Mouse (Mus musculus): ENCODE results near the gene Commd3. TPM values are rescaled to one million over a fixed set of nuclear protein-coding genes. Genes with fewer than 3 reads are reported as not detected.

Commd3 gene
- polyA plus RNA-seq, 1 experiment from 2014 or later = 194 TPM

- H3K4me2 ChIP-seq = peak within 1 kb of the TSS; percentile 84
- peaks cover 20% of the 10 kb centered on the region for H3K27me3 ChIP-seq (ENCODE audit: insufficient read depth, low read length)
- WGBS = under 1% methylated on average over 59 of the region's 77 CpGs
- H3K4me1 ChIP-seq (ENCODE audit: insufficient read depth) = no peaks in the 10 kb centered on the region
- peak within 1 kb of the TSS; percentile 93 for H3K27ac ChIP-seq (ENCODE audit: low read depth)
- no peaks in the 10 kb centered on the region for H3K9me3 ChIP-seq (ENCODE audit: low read depth, low read length)
- peaks cover 5% of the 10 kb centered on the region; the same call in 1 of the 2 replicates for H3K36me3 ChIP-seq (ENCODE audit: insufficient read depth)
- H3K9ac ChIP-seq = peak within 1 kb of the TSS; percentile 92
- DNase-seq = peak; percentile 80
- H3K4me3 ChIP-seq (ENCODE audit: low read depth, low read length) = peak within 1 kb of the TSS; percentile 81
- ATAC-seq (ENCODE audit: insufficient read depth) = peak; percentile 68
- no peak for TF ChIP-seq CTCF (IDR thresholded peaks at IDR 0.05; ENCODE audit: low read depth)
These were observed 4.8 kb downstream of the Commd3 start, which contains the start of gene Bmi1 for GRCm38 (mm10) chr2:18676936-18677491. Gene Bmi1, plus strand, starts transcription at chr2:18677018.

GRCm38 (mm10) chr2:18677631-18678471 lies 5.7 kb downstream of the Commd3 start:
- Histone ChIP-seq H3K36me3 (ENCODE audit: insufficient read depth) (peaks cover 12% of the 10 kb centered on the region; the same call in 1 of the 2 replicates), H3K4me2 (peak overlapping the region; percentile 84), H3K4me3 (ENCODE audit: low read depth, low read length) (peak overlapping the region; percentile 81), H3K9ac (peak overlapping the region; percentile 92), H3K9me3 (ENCODE audit: low read depth, low read length) (no peaks in the 10 kb centered on the region), H3K27ac (ENCODE audit: low read depth) (no peak overlapping the region), H3K4me1 (ENCODE audit: insufficient read depth) (no peaks in the 10 kb centered on the region), H3K27me3 (ENCODE audit: insufficient read depth, low read length) (peaks cover 20% of the 10 kb centered on the region)
- DNase-seq (peak; percentile 68), ATAC-seq (ENCODE audit: insufficient read depth) (peak; percentile 1; the same call in 1 of the 2 replicates)
- TF ChIP-seq CTCF (IDR thresholded peaks at IDR 0.05; ENCODE audit: low read depth) = no peak
- under 1% methylated on average over 49 of the region's 55 CpGs for WGBS

GRCm38 (mm10) chr2:18679701-18680100 lies 7.5 kb downstream of the Commd3 start:
- DNase-seq (no peak), ATAC-seq (ENCODE audit: insufficient read depth) (no peak)
- H3K4me3 ChIP-seq (ENCODE audit: low read depth, low read length) = no peak overlapping the region
- no peak overlapping the region for H3K4me2 ChIP-seq
- no peak for TF ChIP-seq CTCF (IDR thresholded peaks at IDR 0.05; ENCODE audit: low read depth)
- H3K9ac ChIP-seq = no peak overlapping the region
- WGBS = 51% methylated on average over 2 of the region's 2 CpGs
- no peaks in the 10 kb centered on the region for H3K9me3 ChIP-seq (ENCODE audit: low read depth, low read length)
- peaks cover 20% of the 10 kb centered on the region for H3K27me3 ChIP-seq (ENCODE audit: insufficient read depth, low read length)
- no peaks in the 10 kb centered on the region for H3K4me1 ChIP-seq (ENCODE audit: insufficient read depth)
- H3K36me3 ChIP-seq (ENCODE audit: insufficient read depth) = peaks cover 23% of the 10 kb centered on the region
- no peak overlapping the region for H3K27ac ChIP-seq (ENCODE audit: low read depth)

- H3K9ac ChIP-seq = no peak overlapping the region
- no peaks in the 10 kb centered on the region for H3K9me3 ChIP-seq (ENCODE audit: low read depth, low read length)
- H3K4me1 ChIP-seq (ENCODE audit: insufficient read depth) = no peaks in the 10 kb centered on the region
- H3K4me3 ChIP-seq (ENCODE audit: low read depth, low read length) = peak overlapping the region; percentile 37
- WGBS = under 1% methylated on average over 4 of the region's 4 CpGs
- peak; percentile 23 for DNase-seq
- H3K27ac ChIP-seq (ENCODE audit: low read depth) = no peak overlapping the region
- peaks cover 19% of the 10 kb centered on the region for H3K36me3 ChIP-seq (ENCODE audit: insufficient read depth)
- ATAC-seq (ENCODE audit: insufficient read depth) = no peak
- peak overlapping the region; percentile 72 for H3K4me2 ChIP-seq
- H3K27me3 ChIP-seq (ENCODE audit: insufficient read depth, low read length) = peaks cover 20% of the 10 kb centered on the region
- TF ChIP-seq CTCF (IDR thresholded peaks at IDR 0.05; ENCODE audit: low read depth) = no peak
These were observed 8.3 kb downstream of the Commd3 start for GRCm38 (mm10) chr2:18680501-18680900.

- Histone ChIP-seq H3K4me1 (ENCODE audit: insufficient read depth) (no peaks in the 10 kb centered on the region), H3K4me3 (ENCODE audit: low read depth, low read length) (peak overlapping the region; percentile 37), H3K27ac (ENCODE audit: low read depth) (no peak overlapping the region), H3K9me3 (ENCODE audit: low read depth, low read length) (no peaks in the 10 kb centered on the region), H3K4me2 (peak overlapping the region; percentile 72), H3K27me3 (ENCODE audit: insufficient read depth, low read length) (peaks cover 20% of the 10 kb centered on the region), H3K9ac (no peak overlapping the region), H3K36me3 (ENCODE audit: insufficient read depth) (peaks cover 19% of the 10 kb centered on the region)
- no peak for TF ChIP-seq CTCF (IDR thresholded peaks at IDR 0.05; ENCODE audit: low read depth)
- ATAC-seq (ENCODE audit: insufficient read depth) (peak; percentile 25; the same call in 1 of the 2 replicates), DNase-seq (peak; percentile 87)
- 1% methylated on average over 23 of the region's 29 CpGs for WGBS
These were observed 8.8 kb downstream of the Commd3 start for GRCm38 (mm10) chr2:18680961-18681360.

GRCm38 (mm10) chr2:18684062-18684461 lies 11.9 kb downstream of the Commd3 start:
- WGBS = 74% methylated on average over 5 of the region's 5 CpGs
- Histone ChIP-seq H3K27me3 (ENCODE audit: insufficient read depth, low read length) (peaks cover 43% of the 10 kb centered on the region), H3K9me3 (ENCODE audit: low read depth, low read length) (no peaks in the 10 kb centered on the region; the same call in 1 of the 2 replicates), H3K27ac (ENCODE audit: low read depth) (no peak overlapping the region), H3K4me2 (no peak overlapping the region), H3K4me1 (ENCODE audit: insufficient read depth) (no peaks in the 10 kb centered on the region), H3K9ac (no peak overlapping the region), H3K36me3 (ENCODE audit: insufficient read depth) (peaks cover 19% of the 10 kb centered on the region), H3K4me3 (ENCODE audit: low read depth, low read length) (no peak overlapping the region)
- DNase-seq (no peak), ATAC-seq (ENCODE audit: insufficient read depth) (no peak)
- no peak for TF ChIP-seq CTCF (IDR thresholded peaks at IDR 0.05; ENCODE audit: low read depth)

- 57% methylated on average over 6 of the region's 6 CpGs for WGBS
- ATAC-seq (ENCODE audit: insufficient read depth) = no peak
- DNase-seq = no peak
- TF ChIP-seq CTCF (IDR thresholded peaks at IDR 0.05; ENCODE audit: low read depth) = no peak
- peaks cover 54% of the 10 kb centered on the region for H3K27me3 ChIP-seq (ENCODE audit: insufficient read depth, low read length)
- H3K27ac ChIP-seq (ENCODE audit: low read depth) = no peak overlapping the region
- H3K9me3 ChIP-seq (ENCODE audit: low read depth, low read length) = no peaks in the 10 kb centered on the region; the same call in 1 of the 2 replicates
- peaks cover 19% of the 10 kb centered on the region for H3K36me3 ChIP-seq (ENCODE audit: insufficient read depth)
- no peak overlapping the region for H3K4me3 ChIP-seq (ENCODE audit: low read depth, low read length)
- H3K9ac ChIP-seq = no peak overlapping the region
- no peak overlapping the region for H3K4me2 ChIP-seq
- H3K4me1 ChIP-seq (ENCODE audit: insufficient read depth) = no peaks in the 10 kb centered on the region; the same call in 1 of the 2 replicates
These were observed 14.2 kb downstream of the Commd3 start for GRCm38 (mm10) chr2:18686386-18686785.

Data from lung, embryonic 14.5 days (tissue).